Mouse (Mus musculus) E14TG2a.4 (cell line): ENCODE results near the gene Ccl26.

Experiments
- H3K27me3 ChIP-seq: 2 replicates; pipeline ENCODE4 v1.6.1; 2014; ENCODE audit warnings: low read length, control low read depth; ENCODE audit not compliant: insufficient read depth
- H3K36me3 ChIP-seq: 2 replicates; pipeline ENCODE4 v1.6.1; 2014; ENCODE audit warnings: low read length, control low read depth; ENCODE audit not compliant: insufficient read depth
- H3K4me1 ChIP-seq: replicated peaks from 2 replicates; pipeline ENCODE4 v1.6.1; 2014; ENCODE audit warnings: low read depth, low read length, control low read depth
- H3K4me3 ChIP-seq: replicated peaks from 2 replicates; pipeline ENCODE4 v1.5.1; 2014; ENCODE audit warnings: mild to moderate bottlenecking, low read length
- H3K9me3 ChIP-seq: 2 replicates; pipeline ENCODE4 v1.6.1; 2014; ENCODE audit warnings: low read length, control low read depth
- CTCF ChIP-seq: conservative IDR thresholded peaks from 2 replicates; pipeline ENCODE4 v1.5.1; 2014; ENCODE audit warnings: low read length
- NANOG ChIP-seq: IDR thresholded peaks from 2 replicates; pipeline ENCODE4 v1.6.1; 2014; ENCODE audit warnings: borderline replicate concordance, low read length, mixed read lengths
- POU5F1 ChIP-seq: IDR thresholded peaks from 2 replicates; pipeline ENCODE4 v1.6.1; 2014; ENCODE audit warnings: low read length, borderline replicate concordance

The Ccl26 gene

DNA sequence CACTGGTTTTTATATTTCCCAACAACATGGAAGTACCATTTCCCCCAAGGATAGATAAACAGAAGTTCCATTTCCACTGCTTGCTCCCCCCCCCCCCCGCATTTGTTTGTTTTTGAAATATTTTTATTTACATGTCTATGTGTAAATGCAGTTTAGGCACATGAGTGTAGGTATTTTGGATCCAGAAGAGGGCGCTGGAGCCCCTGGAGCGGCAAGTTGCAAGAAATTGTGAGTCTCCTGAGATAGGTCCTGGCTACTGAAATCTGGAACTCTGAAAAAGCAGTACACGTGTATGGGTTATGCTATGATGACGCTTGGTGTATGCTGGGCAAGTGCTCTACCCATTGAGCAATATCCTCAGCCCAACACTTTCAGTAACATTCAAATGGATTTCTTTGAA lies 52.3 kb downstream of the Ccl26 start:
- peak; percentile 27 for TF ChIP-seq CTCF
- TF ChIP-seq POU5F1: no peak
- TF ChIP-seq NANOG: no peak
- Histone ChIP-seq H3K36me3 (no peaks in the 10 kb centered on the region), H3K9me3 (peaks cover 13% of the 10 kb centered on the region), H3K27me3 (peaks cover 19% of the 10 kb centered on the region), H3K4me3 (no peak overlapping the region), H3K4me1 (no peaks in the 10 kb centered on the region; the same call in 1 of the 2 replicates)
